Mouse (Mus musculus) testis, adult 2 months (tissue): ENCODE data around the gene Lrrtm4.

ENCODE experiments used
- CTCF ChIP-seq: fragments of 200-500 bp; IDR thresholded peaks from 2 replicates; pipeline ENCODE4 v1.5.1; 2012; ENCODE audit warnings: low read depth, mild to moderate bottlenecking, inconsistent platforms, low read length, moderate library complexity; ENCODE audit not compliant: control insufficient read depth, insufficient read depth, insufficient replicate concordance
- POLR2A ChIP-seq: fragments of 200-500 bp; IDR thresholded peaks from 2 replicates; pipeline ENCODE4 v1.6.1; 2012; ENCODE audit warnings: low read depth, mild to moderate bottlenecking, inconsistent platforms, low read length, moderate library complexity; ENCODE audit not compliant: control insufficient read depth

GRCm38 (mm10) chr6:80845294-80845693 lies 826.6 kb downstream of the Lrrtm4 start:
- TF ChIP-seq CTCF (no peak), POLR2A (no peak)
